Mouse (Mus musculus): ENCODE results near the gene Serinc2. TPM values are rescaled to one million over a fixed set of nuclear protein-coding genes. Genes with fewer than 3 reads are reported as not detected.
A peak's percentile ranks its signal among the peaks of the same experiment; 100 is the strongest.

Serinc2 gene
- total RNA-seq (2022), result 1 to 10 TPM; 5.0 to 7.8 (median 6.5) TPM

- no peak for DNase-seq (ENCODE audit: low spot score in 2 of 2)
Observed at GRCm38 (mm10) chr4:130279105-130279504, at the start of gene Serinc2. Gene Serinc2 (minus strand): TSS chr4:130279205.

GRCm38 (mm10) chr4:130327366-130327765 lies 48.4 kb upstream of the Serinc2 start:
- no peak for DNase-seq (ENCODE audit: low spot score in 2 of 2)

GRCm38 (mm10) chr4:130325446-130325845 lies 46.4 kb upstream of the Serinc2 start:
- DNase-seq (ENCODE audit: low spot score in 2 of 2), result no peak

- no peak for DNase-seq (ENCODE audit: low spot score in 2 of 2)
Observed at GRCm38 (mm10) chr4:130323607-130324006, 44.6 kb upstream of the Serinc2 start.

GRCm38 (mm10) chr4:130323165-130323564 lies 44.2 kb upstream of the Serinc2 start:
- no peak for DNase-seq (ENCODE audit: low spot score in 2 of 2)

GRCm38 (mm10) chr4:130322567-130322966 lies 43.6 kb upstream of the Serinc2 start:
- no peak for DNase-seq (ENCODE audit: low spot score in 2 of 2)

- DNase-seq (ENCODE audit: low spot score in 2 of 2), result no peak
Observed at GRCm38 (mm10) chr4:130321640-130322039, 42.6 kb upstream of the Serinc2 start.

GRCm38 (mm10) chr4:130319564-130319963 lies 40.6 kb upstream of the Serinc2 start:
- no peak for DNase-seq (ENCODE audit: low spot score in 2 of 2)

GRCm38 (mm10) chr4:130318122-130318521 lies 39.1 kb upstream of the Serinc2 start:
- no peak for DNase-seq (ENCODE audit: low spot score in 2 of 2)

- no peak for DNase-seq (ENCODE audit: low spot score in 2 of 2)
Observed at GRCm38 (mm10) chr4:130316691-130317090, 37.7 kb upstream of the Serinc2 start.

- DNase-seq (ENCODE audit: low spot score in 2 of 2), result no peak
Observed at GRCm38 (mm10) chr4:130315771-130316527, 36.9 kb upstream of the Serinc2 start.

GRCm38 (mm10) chr4:130313552-130313951 lies 34.5 kb upstream of the Serinc2 start:
- DNase-seq (ENCODE audit: low spot score in 2 of 2), result no peak

- DNase-seq (ENCODE audit: low spot score in 2 of 2), result no peak
Observed at GRCm38 (mm10) chr4:130312526-130312925, 33.5 kb upstream of the Serinc2 start.

- DNase-seq (ENCODE audit: low spot score in 2 of 2), result no peak
Observed at GRCm38 (mm10) chr4:130309254-130309653, 30.2 kb upstream of the Serinc2 start.

GRCm38 (mm10) chr4:130308231-130309081 lies 29.5 kb upstream of the Serinc2 start, which contains the start of the genes Fabp3 and Gm10570:
Gene Fabp3 (plus strand): TSS chr4:130308595.
Gene Gm10570 (minus strand): TSS chr4:130308674.
- peak; percentile 63 to 84 for DNase-seq (ENCODE audit: low spot score in 2 of 2)

GRCm38 (mm10) chr4:130307851-130308230 lies 28.8 kb upstream of the Serinc2 start:
- peak; percentile 39 for DNase-seq (ENCODE audit: low spot score in 2 of 2)

GRCm38 (mm10) chr4:130306796-130307630 lies 28.0 kb upstream of the Serinc2 start:
- no peak for DNase-seq (ENCODE audit: low spot score in 2 of 2)

- DNase-seq (ENCODE audit: low spot score in 2 of 2), result no peak
Observed at GRCm38 (mm10) chr4:130304746-130305145, 25.7 kb upstream of the Serinc2 start.

GRCm38 (mm10) chr4:130302285-130302870 lies 23.4 kb upstream of the Serinc2 start:
- DNase-seq (ENCODE audit: low spot score in 2 of 2), result no peak

GRCm38 (mm10) chr4:130299629-130300018 lies 20.6 kb upstream of the Serinc2 start:
- DNase-seq (ENCODE audit: low spot score in 2 of 2), result no peak
